15 mouse cellular contexts compared by ENCODE assay signal in genomic region chr3:135971611-135972010, GRCm38 (mm10).
A peak's percentile ranks its signal among the peaks of the same experiment; 100 is the strongest.
DNase-seq lines count a peak whose midpoint lies in the region; ATAC-seq lines count a peak whose summit lies in the region.
"Had no signal": no experiment of that assay in that cellular context is flagged by ENCODE, and none has a peak within 500 bp of the region (broad histone marks: within the 10 kb centered on the region; RNA-seq: fewer than 3 reads in every experiment).

No protein-coding gene starts in this region.

- no peak overlapping the region for H3K4me2 ChIP-seq in midbrain, embryonic 13.5 days (replicated peaks)
- H3K4me2 ChIP-seq: kidney, embryonic 15.5 days; limb, embryonic 13.5 days; neural tube, embryonic 12.5 days had no signal

- no peak for DNase-seq in midbrain, embryonic 10.5 days (ENCODE audit: low spot score)
- DNase-seq in frontal cortex, postnatal 14 days (ENCODE audit: low spot score in 2 of 2), result peak; percentile 13 to 22
- peak; percentile 13 to 60 for DNase-seq in left cerebral cortex, adult 8-10 months (ENCODE audit: low spot score in 2 of 2)
- DNase-seq in right cerebral cortex, postnatal 25 days, result peak; percentile 55
- DNase-seq in heart, postnatal 10 days, result no peak
- no peak for DNase-seq in limb, embryonic 10.5 days (ENCODE audit: low spot score)
- DNase-seq: adrenal gland, postnatal 10 days; cerebellum, adult 2 months; lung, adult 18-20 months had no signal

- no peaks in the 10 kb centered on the region for H3K4me1 ChIP-seq in midbrain, embryonic 13.5 days (replicated peaks)
- peaks cover 3% of the 10 kb centered on the region; the same call in 1 of the 2 replicates for H3K4me1 ChIP-seq in midbrain, embryonic 10.5 days
- H3K4me1 ChIP-seq in limb, embryonic 10.5 days, result no peaks in the 10 kb centered on the region
- H3K4me1 ChIP-seq: limb, embryonic 13.5 days; neural tube, embryonic 12.5 days had no signal

- H3K27me3 ChIP-seq in midbrain, embryonic 13.5 days, result no peaks in the 10 kb centered on the region
- H3K27me3 ChIP-seq in midbrain, embryonic 10.5 days (ENCODE audit: low read depth, poor library complexity, severe bottlenecking), result no peaks in the 10 kb centered on the region
- no peaks in the 10 kb centered on the region for H3K27me3 ChIP-seq in limb, embryonic 10.5 days (ENCODE audit: low read depth, poor library complexity, severe bottlenecking)
- H3K27me3 ChIP-seq: kidney, embryonic 15.5 days; limb, embryonic 13.5 days; neural tube, embryonic 12.5 days had no signal

- no peaks in the 10 kb centered on the region for H3K9me3 ChIP-seq in midbrain, embryonic 13.5 days
- H3K9me3 ChIP-seq in midbrain, embryonic 10.5 days (replicated peaks), result no peaks in the 10 kb centered on the region
- H3K9me3 ChIP-seq in limb, embryonic 10.5 days (replicated peaks), result no peaks in the 10 kb centered on the region
- H3K9me3 ChIP-seq: kidney, embryonic 15.5 days; limb, embryonic 13.5 days; neural tube, embryonic 12.5 days had no signal

- no peak overlapping the region for H3K27ac ChIP-seq in midbrain, embryonic 13.5 days
- H3K27ac ChIP-seq in midbrain, embryonic 10.5 days (replicated peaks), result no peak overlapping the region
- no peak overlapping the region for H3K27ac ChIP-seq in limb, embryonic 10.5 days
- H3K27ac ChIP-seq: kidney, embryonic 15.5 days; limb, embryonic 13.5 days; neural tube, embryonic 12.5 days had no signal

- ATAC-seq in midbrain, embryonic 13.5 days, result 0 out of 2 replicates have a peak, but pooled peaks have one; percentile 37
- ATAC-seq in cerebellum, adult (ENCODE audit: insufficient number of reproducible peaks, low FRiP score, low TSS enrichment), result no peak
- ATAC-seq: CD4-positive, CD25-positive, alpha-beta regulatory T cell, adult 4 months had no signal

- intact Hi-C loops in heart, postnatal 10 days (cut with DNase I), result no loop called here

- no peak overlapping the region for H3K9ac ChIP-seq in midbrain, embryonic 13.5 days (replicated peaks)
- H3K9ac ChIP-seq: kidney, embryonic 15.5 days; limb, embryonic 13.5 days; neural tube, embryonic 12.5 days had no signal

- no peak overlapping the region for H3K4me3 ChIP-seq in midbrain, embryonic 13.5 days (replicated peaks)
- H3K4me3 ChIP-seq in midbrain, embryonic 10.5 days, result no peak overlapping the region
- no peak overlapping the region for H3K4me3 ChIP-seq in limb, embryonic 10.5 days
- H3K4me3 ChIP-seq: kidney, embryonic 15.5 days; limb, embryonic 13.5 days; neural tube, embryonic 12.5 days had no signal

- H3K36me3 ChIP-seq in midbrain, embryonic 13.5 days, result no peaks in the 10 kb centered on the region
- H3K36me3 ChIP-seq in midbrain, embryonic 10.5 days, result no peaks in the 10 kb centered on the region
- H3K36me3 ChIP-seq in limb, embryonic 10.5 days, result no peaks in the 10 kb centered on the region
- H3K36me3 ChIP-seq: kidney, embryonic 15.5 days; limb, embryonic 13.5 days; neural tube, embryonic 12.5 days had no signal

- 61% methylated on average over 4 of the region's 4 CpGs for WGBS in midbrain, embryonic 13.5 days
- 72% methylated on average over 4 of the region's 4 CpGs for WGBS in midbrain, embryonic 10.5 days
- 79% methylated on average over 4 of the region's 4 CpGs for WGBS in limb, embryonic 10.5 days

Comparison
In these comparisons a context has a peak if more than half of its experiments do, and no peak if none do; other contexts are left out.
1. DNase-seq: peak in frontal cortex, postnatal 14 days (2 of 2), left cerebral cortex, adult 8-10 months (2 of 2) and right cerebral cortex, postnatal 25 days (single experiment); none in midbrain, embryonic 10.5 days (single experiment), heart, postnatal 10 days (0 of 2) and limb, embryonic 10.5 days (single experiment).